Mouse (Mus musculus) heart, embryonic 10.5 days (tissue): ENCODE measurements around the gene Brd3. TPM values are rescaled to one million over a fixed set of nuclear protein-coding genes. Genes with fewer than 3 reads are reported as not detected.

Experiments
- DNase-seq: peaks from one replicate; pipeline ENCODE4 v3.0.0-alpha.2; 2017; ENCODE audit warnings: low spot score
- H3K27ac ChIP-seq: fragments of 300-500 bp; sonication (generic); 2 replicates; pipeline ENCODE4 v1.5.1; 2016; ENCODE audit warnings: mild to moderate bottlenecking
- H3K27me3 ChIP-seq: fragments of 300-500 bp; sonication (generic); 2 replicates; pipeline ENCODE4 v1.6.1; 2016; ENCODE audit warnings: mild to moderate bottlenecking; ENCODE audit not compliant: poor library complexity, insufficient read depth, severe bottlenecking
- H3K36me3 ChIP-seq: fragments of 300-500 bp; sonication (generic); 2 replicates; pipeline ENCODE4 v1.6.1; 2016; ENCODE audit warnings: mild to moderate bottlenecking, moderate library complexity
- H3K4me1 ChIP-seq: fragments of 300-500 bp; sonication (generic); 2 replicates; pipeline ENCODE4 v1.6.1; 2016; ENCODE audit warnings: mild to moderate bottlenecking
- H3K4me3 ChIP-seq: fragments of 300-500 bp; sonication (generic); 2 replicates; pipeline ENCODE4 v1.5.1; 2016; ENCODE audit warnings: mild to moderate bottlenecking, moderate library complexity
- H3K9me3 ChIP-seq: fragments of 300-500 bp; sonication (generic); 2 replicates; pipeline ENCODE4 v1.6.1; 2016; ENCODE audit warnings: mild to moderate bottlenecking, moderate library complexity
- WGBS: fragments of 180-500 bp; shearing (Covaris S2); methylation state at CpG from one replicate; pipeline ENCODE4 v1.1.7; 2016; 5-methylcytosine and 5-hydroxymethylcytosine counted together
- polyA plus RNA-seq: library from polyadenylated mRNA; unstranded; fragments of >200 nt; fragmentation: Nextera tagmentation; extraction: Ambion mirVana; gene quantifications from 2 replicates; pipeline ENCODE4 v1.2.1, GENCODE M21; 2016

The Brd3 gene
- polyA plus RNA-seq, 1 experiment from 2014 or later: 135 TPM

DNA sequence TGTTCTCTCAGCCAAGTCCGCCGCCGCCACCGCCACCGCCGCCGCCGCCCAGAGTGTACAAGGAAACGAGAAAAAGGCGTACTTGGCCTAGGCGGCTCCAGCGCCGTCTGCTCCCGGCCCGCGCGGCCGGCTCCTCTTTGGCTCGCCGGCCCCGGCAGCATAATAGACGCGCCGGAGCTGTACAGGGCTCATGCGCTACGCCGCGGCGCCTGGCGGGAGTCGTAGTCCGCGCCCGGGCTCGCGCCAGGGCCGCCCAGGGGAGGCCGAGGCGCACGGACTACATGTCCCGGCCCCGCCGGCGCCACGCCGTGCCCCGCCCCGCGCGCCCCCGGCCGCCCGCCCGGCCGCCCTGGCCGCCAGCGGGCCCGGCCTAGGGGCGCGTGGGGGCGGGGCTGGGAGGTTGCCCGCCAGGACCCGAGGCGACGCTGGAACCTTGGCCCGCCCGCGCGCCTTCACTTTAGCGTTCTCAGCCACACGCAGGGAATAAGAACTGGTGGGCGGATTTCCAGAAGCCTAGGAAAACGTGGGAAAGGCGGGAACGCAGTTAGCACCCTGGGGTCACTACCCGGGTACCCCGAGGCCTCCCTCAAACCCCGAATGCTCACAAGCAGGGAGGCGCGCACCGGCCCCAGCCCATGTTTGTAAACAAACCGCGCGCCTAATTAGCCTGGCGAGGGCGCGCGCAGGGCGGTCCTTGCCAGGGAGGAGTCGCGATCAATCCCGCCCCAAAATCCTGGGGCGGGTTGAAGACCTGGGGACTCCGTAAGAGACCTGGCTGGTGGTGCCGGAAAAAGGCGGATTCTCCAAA lies 31.8 kb downstream of the Brd3 start:
- peak overlapping the region; percentile 97 for H3K4me3 ChIP-seq
- no peaks in the 10 kb centered on the region for H3K27me3 ChIP-seq
- no peaks in the 10 kb centered on the region for H3K9me3 ChIP-seq
- DNase-seq: peak; percentile 94
- H3K36me3 ChIP-seq: peaks cover 20% of the 10 kb centered on the region
- H3K4me1 ChIP-seq: peaks cover 49% of the 10 kb centered on the region
- peak overlapping the region; percentile 98 for H3K27ac ChIP-seq
- WGBS: under 1% methylated on average over 89 of the region's 96 CpGs

DNA sequence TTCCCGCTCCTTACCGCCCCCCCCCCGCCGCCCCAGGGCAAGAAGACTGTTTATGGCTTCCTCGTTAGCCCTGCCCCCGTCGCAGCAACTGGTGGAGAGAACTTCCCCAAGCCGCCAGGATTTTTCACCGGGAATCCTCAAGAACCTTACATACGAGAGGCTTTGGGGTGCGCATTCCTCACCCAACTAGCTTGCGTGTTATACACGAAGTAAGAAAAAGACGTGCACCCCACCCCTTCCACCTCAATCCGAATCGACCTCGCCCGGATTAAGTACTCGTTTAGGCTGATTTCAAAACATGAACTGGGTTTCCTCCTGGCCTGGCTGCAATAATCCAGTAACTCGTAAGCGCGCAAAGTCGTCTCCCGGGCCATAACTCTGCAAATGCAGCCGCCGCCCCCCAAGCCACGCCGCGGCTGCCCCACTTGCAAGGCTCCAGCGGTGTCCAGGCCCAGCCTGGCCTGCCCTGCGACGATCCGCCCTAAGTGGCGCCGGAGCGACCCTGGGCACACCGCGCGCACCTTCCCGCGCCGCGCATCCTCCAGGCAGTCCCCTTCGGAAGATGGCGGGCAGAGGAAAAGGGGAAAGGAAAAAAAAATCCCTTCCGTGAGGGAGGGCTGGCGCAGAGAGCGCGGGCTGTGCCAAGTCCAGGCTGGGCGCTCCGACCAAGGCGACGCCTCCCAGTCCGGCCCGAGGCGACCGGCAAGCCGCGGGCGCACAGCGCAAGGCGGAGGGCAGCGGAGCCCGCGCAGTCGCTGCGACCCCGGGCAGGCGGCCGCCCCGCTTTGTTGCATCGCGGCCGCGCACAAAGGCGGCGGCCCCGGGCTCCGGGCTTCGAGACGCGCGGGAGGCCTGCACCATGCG lies 32.6 kb downstream of the Brd3 start:
- under 1% methylated on average over 84 of the region's 84 CpGs for WGBS
- Histone ChIP-seq H3K4me3 (peak overlapping the region; percentile 97), H3K4me1 (peaks cover 55% of the 10 kb centered on the region), H3K9me3 (no peaks in the 10 kb centered on the region), H3K36me3 (peaks cover 26% of the 10 kb centered on the region), H3K27ac (peak overlapping the region; percentile 98), H3K27me3 (no peaks in the 10 kb centered on the region)
- no peak for DNase-seq

DNA sequence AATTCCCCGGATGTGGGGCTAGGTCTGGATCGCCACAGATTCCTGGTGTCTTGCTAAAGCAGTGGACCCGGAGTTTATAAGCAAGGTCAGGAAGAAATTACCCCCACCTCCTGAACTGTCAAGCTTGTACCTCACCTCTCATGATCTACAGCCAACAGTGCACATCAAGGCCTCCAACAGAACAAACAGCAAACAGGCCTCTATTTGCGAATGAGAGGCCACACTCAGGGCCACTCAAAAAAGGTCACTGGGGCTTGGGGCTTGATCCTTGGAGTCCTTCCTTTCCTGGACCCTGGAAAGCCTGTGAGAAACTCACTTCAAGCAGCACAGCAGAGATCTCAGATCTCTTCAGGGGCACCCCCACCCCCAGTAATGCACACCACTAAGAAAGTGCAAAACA lies 33.6 kb downstream of the Brd3 start:
- Histone ChIP-seq H3K36me3 (peaks cover 26% of the 10 kb centered on the region), H3K27ac (peak overlapping the region; percentile 98), H3K4me1 (peaks cover 61% of the 10 kb centered on the region), H3K9me3 (no peaks in the 10 kb centered on the region), H3K27me3 (no peaks in the 10 kb centered on the region), H3K4me3 (peak overlapping the region; percentile 97)
- WGBS: 26% methylated on average over 4 of the region's 4 CpGs
- DNase-seq: no peak

DNA sequence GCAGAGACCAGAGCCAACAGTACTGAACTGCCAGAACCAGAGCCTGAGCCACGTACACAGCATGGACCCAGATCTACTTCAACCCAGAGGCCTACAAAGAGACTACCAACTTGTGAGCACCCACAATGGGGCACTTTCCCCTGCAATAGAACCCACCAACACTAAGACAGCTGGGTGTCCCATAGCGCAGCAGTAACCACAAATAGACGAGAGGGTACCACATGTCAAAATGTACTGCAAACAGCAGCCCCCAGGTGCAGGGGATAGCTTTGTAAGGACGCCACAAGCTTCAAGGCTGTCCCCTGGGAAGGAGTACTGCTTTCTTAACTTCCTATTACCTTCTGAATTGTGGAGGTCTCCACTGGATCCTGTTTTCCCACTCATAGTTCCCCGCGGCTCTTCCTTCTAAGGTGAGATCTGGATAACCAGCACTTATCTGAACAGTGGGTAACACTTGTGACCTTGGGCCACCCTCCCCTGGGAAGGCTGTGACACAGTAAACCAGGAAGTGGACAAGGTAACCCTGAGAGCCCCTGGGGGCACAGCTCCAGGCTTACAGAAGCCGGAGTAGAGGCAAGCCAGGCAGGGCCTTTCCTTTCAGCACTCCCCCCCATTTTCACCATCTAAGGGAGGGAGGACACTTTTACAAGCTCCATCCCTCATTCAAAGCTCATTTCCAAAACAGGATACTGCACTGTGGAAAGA lies 34.2 kb downstream of the Brd3 start:
- Histone ChIP-seq H3K4me3 (peak overlapping the region; percentile 97), H3K27me3 (no peaks in the 10 kb centered on the region), H3K9me3 (no peaks in the 10 kb centered on the region), H3K4me1 (peaks cover 68% of the 10 kb centered on the region), H3K36me3 (peaks cover 29% of the 10 kb centered on the region), H3K27ac (peak overlapping the region; percentile 57)
- DNase-seq: no peak
- 50% methylated on average over 7 of the region's 7 CpGs for WGBS

DNA sequence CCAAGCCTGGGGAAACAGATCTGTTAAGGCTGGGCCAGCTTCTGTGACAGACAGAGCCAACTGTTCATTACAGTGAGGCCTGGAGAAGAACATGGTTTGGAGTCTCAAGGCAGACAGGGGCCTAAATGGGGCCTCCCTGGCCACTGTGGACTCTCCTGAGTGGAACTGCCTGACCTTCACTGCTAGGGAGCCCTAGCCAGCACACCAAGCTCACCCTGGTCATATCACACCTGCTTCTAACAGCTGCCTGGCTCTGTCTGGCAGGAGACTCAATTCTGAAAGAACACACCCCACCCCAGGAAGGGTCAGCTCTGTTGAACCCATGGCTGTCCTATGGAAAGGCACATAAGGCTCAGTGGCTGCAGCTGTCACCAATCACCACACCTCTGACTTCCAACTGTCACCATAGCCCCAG lies 36.3 kb downstream of the Brd3 start:
- no peaks in the 10 kb centered on the region for H3K27me3 ChIP-seq
- no peaks in the 10 kb centered on the region for H3K9me3 ChIP-seq
- H3K36me3 ChIP-seq: peaks cover 48% of the 10 kb centered on the region
- H3K4me3 ChIP-seq: peak overlapping the region; percentile 1; the same call in 1 of the 2 replicates
- peaks cover 76% of the 10 kb centered on the region for H3K4me1 ChIP-seq
- no peak for DNase-seq
- H3K27ac ChIP-seq: peak overlapping the region; percentile 19; the same call in 1 of the 2 replicates

DNA sequence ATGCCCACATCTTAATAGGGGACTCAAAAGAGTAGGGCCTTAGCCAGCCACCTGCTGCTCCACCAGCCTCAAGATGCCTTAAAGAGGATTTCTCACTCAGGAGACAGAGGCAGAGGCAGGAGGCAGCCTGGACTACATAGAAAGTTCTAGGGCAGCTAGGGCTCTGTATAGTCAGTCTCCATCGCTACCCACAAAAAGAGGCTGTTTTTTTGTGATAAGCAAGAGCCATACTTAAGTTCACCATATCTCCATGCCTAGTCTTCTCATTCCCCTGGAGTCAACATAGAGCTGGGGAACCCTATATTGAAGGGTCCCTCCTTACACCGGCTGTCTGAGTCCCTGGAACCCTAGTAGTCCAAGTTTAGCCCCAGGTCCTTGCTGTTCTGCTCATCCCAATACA lies 36.9 kb downstream of the Brd3 start:
- Histone ChIP-seq H3K4me1 (peaks cover 82% of the 10 kb centered on the region), H3K27ac (no peak overlapping the region), H3K36me3 (peaks cover 55% of the 10 kb centered on the region), H3K9me3 (no peaks in the 10 kb centered on the region), H3K4me3 (no peak overlapping the region; the same call in 1 of the 2 replicates), H3K27me3 (no peaks in the 10 kb centered on the region)
- DNase-seq: no peak
- 81% methylated on average over 2 of the region's 2 CpGs for WGBS

DNA sequence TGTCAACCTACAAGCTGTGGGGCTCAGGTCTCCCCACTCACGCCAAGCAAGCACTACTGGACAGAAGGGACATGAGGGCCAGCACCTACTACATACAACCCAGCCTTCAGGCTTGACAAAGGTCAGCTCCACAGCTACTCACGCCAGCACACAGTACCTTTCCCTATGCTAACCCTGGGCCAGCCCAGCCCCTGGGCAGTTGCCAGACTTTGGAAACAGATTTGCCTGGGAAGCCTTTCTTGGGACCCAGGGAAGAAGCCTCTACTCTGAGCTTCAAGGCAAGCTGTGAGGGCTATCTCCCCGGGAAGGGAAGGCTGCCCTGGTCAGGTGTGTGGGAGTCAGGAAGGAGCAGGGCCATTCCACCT lies 37.5 kb downstream of the Brd3 start:
- no peaks in the 10 kb centered on the region for H3K9me3 ChIP-seq
- H3K36me3 ChIP-seq: peaks cover 60% of the 10 kb centered on the region
- no peak for DNase-seq
- 0 out of 2 replicates have a peak overlapping the region, but pooled peaks have one; percentile 17 for H3K27ac ChIP-seq
- no peak overlapping the region for H3K4me3 ChIP-seq
- peaks cover 84% of the 10 kb centered on the region for H3K4me1 ChIP-seq
- WGBS: 78% methylated on average over 3 of the region's 3 CpGs
- H3K27me3 ChIP-seq: no peaks in the 10 kb centered on the region

DNA sequence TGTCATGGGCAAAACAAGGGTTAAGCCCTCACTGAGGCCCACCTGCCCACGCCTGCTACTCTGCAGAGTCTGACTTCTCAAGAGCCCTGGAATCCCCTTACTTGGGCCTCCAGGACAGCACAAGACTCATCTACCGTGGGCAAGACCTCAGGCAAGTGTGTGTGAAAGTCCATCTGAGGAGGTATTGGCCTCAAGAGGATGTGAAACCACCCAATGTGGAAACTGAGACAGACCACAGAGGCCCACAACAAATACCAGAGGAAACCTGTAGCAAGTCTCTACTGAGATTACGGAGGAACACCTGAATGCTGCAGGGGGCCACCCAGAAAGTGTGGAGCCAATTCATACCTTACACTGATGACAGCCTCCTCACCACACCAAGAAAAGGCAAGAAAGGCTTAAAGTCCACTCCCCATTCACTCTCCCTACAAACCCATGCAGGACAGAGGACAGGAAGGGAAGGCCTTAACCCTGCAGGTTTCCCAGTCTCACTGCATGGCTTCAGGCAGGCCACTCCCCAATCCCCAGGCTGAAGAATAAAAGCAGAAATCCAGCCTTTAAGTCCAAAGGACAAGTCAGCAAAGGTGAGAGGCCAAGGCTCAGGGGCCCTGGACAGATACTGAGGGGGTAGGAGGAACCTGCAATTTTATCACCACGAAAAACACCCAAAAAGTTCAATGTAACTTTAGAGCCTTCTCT lies 38.0 kb downstream of the Brd3 start:
- peaks cover 84% of the 10 kb centered on the region for H3K4me1 ChIP-seq
- DNase-seq: no peak
- H3K4me3 ChIP-seq: no peak overlapping the region
- peaks cover 64% of the 10 kb centered on the region for H3K36me3 ChIP-seq
- 68% methylated on average over 4 of the region's 4 CpGs for WGBS
- no peaks in the 10 kb centered on the region for H3K9me3 ChIP-seq
- no peaks in the 10 kb centered on the region for H3K27me3 ChIP-seq
- no peak overlapping the region for H3K27ac ChIP-seq

DNA sequence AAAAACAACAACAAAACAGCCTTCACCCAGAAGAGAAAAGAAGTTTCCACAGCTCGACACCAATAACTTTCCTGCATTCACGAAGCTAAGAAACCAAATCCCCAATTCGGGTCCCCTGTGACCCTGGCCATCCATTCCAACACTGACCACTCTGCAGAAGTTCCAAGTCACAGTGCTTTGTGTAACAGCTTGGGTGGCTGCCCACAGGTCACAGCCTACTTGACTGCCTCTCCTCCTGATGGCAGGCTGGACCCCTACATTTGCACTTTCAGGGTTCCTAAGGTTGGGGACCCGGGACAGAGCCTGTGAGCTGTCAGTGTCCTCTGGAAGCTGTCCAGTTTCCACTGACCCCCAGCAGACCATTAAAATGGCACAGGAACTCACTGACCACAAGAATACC lies 44.6 kb downstream of the Brd3 start:
- Histone ChIP-seq H3K9me3 (no peaks in the 10 kb centered on the region), H3K4me3 (no peak overlapping the region), H3K27me3 (no peaks in the 10 kb centered on the region), H3K36me3 (peaks cover 97% of the 10 kb centered on the region), H3K4me1 (peaks cover 20% of the 10 kb centered on the region), H3K27ac (no peak overlapping the region)
- no peak for DNase-seq
- 86% methylated on average over 4 of the region's 4 CpGs for WGBS

DNA sequence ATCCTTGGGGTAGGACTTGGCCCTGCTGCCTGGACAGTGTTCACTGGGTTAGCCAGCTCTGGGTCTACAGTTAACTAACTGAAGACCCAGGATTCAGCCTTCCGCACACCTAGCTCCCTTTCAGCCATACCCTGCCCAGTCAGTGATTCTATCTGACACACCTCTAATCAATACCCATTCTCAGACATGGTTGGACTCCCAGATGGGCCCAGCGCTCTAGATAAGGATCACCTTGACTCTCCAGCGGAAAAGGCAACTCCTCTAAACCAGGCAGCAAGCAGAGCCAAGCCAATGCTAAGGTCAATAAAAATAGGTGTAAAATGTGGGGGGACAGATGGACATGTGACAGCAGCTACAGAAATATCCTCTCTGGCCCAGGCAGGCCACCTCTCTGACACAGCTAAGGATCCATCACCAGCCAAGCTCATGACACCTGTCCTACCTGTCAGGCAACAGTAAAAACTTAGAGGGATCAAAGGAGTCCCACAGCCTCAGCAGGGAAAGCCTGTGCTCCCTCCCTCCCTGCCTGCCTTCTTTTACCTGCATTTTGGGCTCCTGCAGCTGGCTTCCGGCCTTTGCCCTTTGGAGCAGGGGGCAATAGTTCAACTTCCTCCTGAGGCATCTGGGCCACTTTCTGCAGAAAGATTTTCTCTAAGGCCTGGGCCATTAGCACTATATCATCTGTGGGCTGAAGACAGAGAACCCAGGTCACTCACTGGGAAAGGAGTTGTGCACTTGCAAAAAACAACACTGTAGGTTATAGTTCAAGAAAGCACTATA lies 45.4 kb downstream of the Brd3 start:
- no peak overlapping the region for H3K27ac ChIP-seq
- peaks cover 98% of the 10 kb centered on the region for H3K36me3 ChIP-seq
- DNase-seq: no peak
- H3K4me1 ChIP-seq: peaks cover 12% of the 10 kb centered on the region
- no peak overlapping the region for H3K4me3 ChIP-seq
- no peaks in the 10 kb centered on the region for H3K27me3 ChIP-seq
- WGBS: 87% methylated on average over 4 of the region's 4 CpGs
- H3K9me3 ChIP-seq: no peaks in the 10 kb centered on the region

DNA sequence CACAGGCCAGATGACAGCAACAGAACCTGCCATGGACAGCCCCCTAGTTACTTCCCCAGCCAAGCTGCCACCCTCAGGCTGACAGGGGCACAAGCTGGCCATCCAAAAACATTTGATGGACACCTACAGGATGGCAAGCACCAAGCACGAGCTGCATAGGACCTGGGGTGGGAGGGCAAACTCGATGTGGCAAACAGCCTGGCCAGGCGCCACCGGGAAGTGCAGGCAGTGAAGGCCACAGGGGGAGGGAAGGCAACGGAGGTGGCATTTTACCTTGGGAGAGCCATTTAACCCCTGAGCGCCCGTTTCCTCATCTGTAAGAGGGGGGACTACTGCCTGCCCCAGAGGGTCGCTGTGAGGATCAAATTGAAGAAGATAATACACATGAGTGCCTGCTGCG lies 46.8 kb downstream of the Brd3 start:
- Histone ChIP-seq H3K4me3 (no peak overlapping the region), H3K27ac (no peak overlapping the region), H3K36me3 (peaks cover 98% of the 10 kb centered on the region), H3K4me1 (peaks cover 3% of the 10 kb centered on the region; the same call in 1 of the 2 replicates), H3K27me3 (no peaks in the 10 kb centered on the region), H3K9me3 (no peaks in the 10 kb centered on the region)
- 78% methylated on average over 9 of the region's 9 CpGs for WGBS
- no peak for DNase-seq

DNA sequence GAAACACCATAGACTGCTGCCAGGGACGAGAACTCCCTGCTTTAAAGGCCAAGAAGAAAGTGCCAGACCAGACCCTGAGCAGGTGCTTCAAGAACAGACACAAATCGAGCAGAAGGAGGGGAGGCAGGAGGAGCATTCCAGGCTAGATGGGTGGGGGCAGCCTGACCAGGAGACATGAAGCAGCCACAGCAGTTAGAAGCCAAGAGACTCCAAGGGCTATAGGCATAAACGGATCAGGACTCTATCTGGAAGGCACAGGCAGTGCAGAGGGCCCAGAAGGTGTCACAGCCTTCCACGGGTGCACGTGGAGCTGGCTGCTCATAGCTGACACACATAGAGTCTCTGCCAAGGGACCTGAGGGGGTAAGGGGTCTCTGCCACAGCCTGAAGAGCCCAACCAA lies 47.3 kb downstream of the Brd3 start:
- H3K27me3 ChIP-seq: no peaks in the 10 kb centered on the region
- 80% methylated on average over 5 of the region's 5 CpGs for WGBS
- H3K4me3 ChIP-seq: no peak overlapping the region
- no peak overlapping the region for H3K27ac ChIP-seq
- peaks cover 98% of the 10 kb centered on the region for H3K36me3 ChIP-seq
- no peaks in the 10 kb centered on the region for H3K9me3 ChIP-seq
- H3K4me1 ChIP-seq: no peaks in the 10 kb centered on the region
- DNase-seq: no peak
